Mouse (Mus musculus) bone marrow, adult 2 months (tissue): ENCODE measurements around the gene Magoh.

ENCODE experiments used
- CTCF ChIP-seq: fragments of 200-500 bp; IDR thresholded peaks from 2 replicates; pipeline ENCODE4 v1.5.1; 2011; ENCODE audit warnings: low read length, control low read depth; ENCODE audit not compliant: control insufficient read depth, insufficient read depth
- POLR2A ChIP-seq: fragments of 200-500 bp; IDR thresholded peaks from 2 replicates; pipeline ENCODE4 v1.6.1; 2011; ENCODE audit warnings: low read depth, mild to moderate bottlenecking, control low read depth, low read length, borderline replicate concordance; ENCODE audit not compliant: control insufficient read depth

DNA sequence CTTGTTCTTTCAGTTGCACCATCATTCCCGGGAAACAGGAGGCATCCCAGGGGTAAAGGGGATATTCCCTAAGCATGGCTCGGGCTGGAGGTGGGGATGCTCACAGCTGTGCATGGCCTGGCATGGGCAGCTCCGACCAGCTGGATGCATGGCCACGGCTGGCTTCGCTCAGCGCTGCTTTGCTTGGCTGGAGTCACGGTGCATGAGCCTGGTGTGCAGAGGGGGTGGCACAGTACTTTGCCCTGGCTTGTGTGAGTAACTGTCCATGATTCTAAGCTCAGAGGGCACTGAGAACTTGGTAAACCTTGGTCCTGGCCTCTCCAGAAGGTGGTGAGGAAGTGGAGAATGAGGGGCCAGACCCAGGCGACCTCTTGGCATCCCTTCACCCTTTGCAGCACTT, 29.5 kb upstream of the Magoh start:
- TF ChIP-seq POLR2A, result no peak
- no peak for TF ChIP-seq CTCF
